Mouse (Mus musculus) layer of hippocampus, adult 9-11 months (tissue): Measurements from ENCODE around the gene Copg1.
A peak's percentile ranks its signal among the peaks of the same experiment; 100 is the strongest.
"Not testable (repeated sequence)": the region's sequence is repeated elsewhere in the genome, so short reads cannot be mapped to it uniquely, and the experiment has no call there.

Source experiments
- DNase-seq: peaks from one replicate; pipeline ENCODE4 v3.0.0; 2022

Copg1 gene

GRCm38 (mm10) chr6:87876068-87876643 is 11.5 kb upstream of the Copg1 start:
- no peak for DNase-seq

GRCm38 (mm10) chr6:87879010-87879409 is 8.6 kb upstream of the Copg1 start:
- no peak for DNase-seq

GRCm38 (mm10) chr6:87879628-87880027 is 8.0 kb upstream of the Copg1 start:
- DNase-seq: no peak

- no peak for DNase-seq
Measured at GRCm38 (mm10) chr6:87882221-87882620, 5.4 kb upstream of the Copg1 start.

- DNase-seq: peak; percentile 87
Measured at GRCm38 (mm10) chr6:87882816-87883215, 4.8 kb upstream of the Copg1 start.

- DNase-seq: no peak
Measured at GRCm38 (mm10) chr6:87886721-87887120, 893 bp upstream of the Copg1 start.

- DNase-seq: no peak
Measured at GRCm38 (mm10) chr6:87893931-87894330, 6.3 kb downstream of the Copg1 start.

- peak; percentile 76 for DNase-seq
Measured at GRCm38 (mm10) chr6:87898028-87898427, 10.4 kb downstream of the Copg1 start.

GRCm38 (mm10) chr6:87906632-87907031 is 19.0 kb downstream of the Copg1 start:
- no peak for DNase-seq

GRCm38 (mm10) chr6:87909181-87909580 is 21.6 kb downstream of the Copg1 start:
- no peak for DNase-seq

GRCm38 (mm10) chr6:87911559-87911958 is 23.9 kb downstream of the Copg1 start:
- no peak for DNase-seq

- DNase-seq: peak; percentile 44
Measured at GRCm38 (mm10) chr6:87913661-87914325, 26.2 kb downstream of the Copg1 start, which contains the start of gene Hmces. TSS of gene Hmces (plus strand) at chr6:87913935.

GRCm38 (mm10) chr6:87914326-87915102 is 26.9 kb downstream of the Copg1 start:
- DNase-seq: no peak

GRCm38 (mm10) chr6:87915939-87916338 is 28.3 kb downstream of the Copg1 start:
- no peak for DNase-seq

- no peak for DNase-seq
Measured at GRCm38 (mm10) chr6:87921201-87921600, 33.6 kb downstream of the Copg1 start.

GRCm38 (mm10) chr6:87923624-87924023 is 36.0 kb downstream of the Copg1 start:
- DNase-seq: no peak

GRCm38 (mm10) chr6:87935037-87935436 is 47.4 kb downstream of the Copg1 start:
- no peak for DNase-seq

GRCm38 (mm10) chr6:87937178-87937788 is 49.7 kb downstream of the Copg1 start:
- DNase-seq: no peak

GRCm38 (mm10) chr6:87938941-87939340 is 51.3 kb downstream of the Copg1 start:
- DNase-seq: no peak

GRCm38 (mm10) chr6:87942179-87942578 is 54.6 kb downstream of the Copg1 start:
- no peak for DNase-seq

- DNase-seq: not testable (repeated sequence)
Measured at GRCm38 (mm10) chr6:87962457-87962856, 74.8 kb downstream of the Copg1 start.
